Mouse (Mus musculus) colon, adult 2 months (tissue): ENCODE results near the gene Btbd35f27. TPM values are rescaled to one million over a fixed set of nuclear protein-coding genes. Genes with fewer than 3 reads are reported as not detected.

Experiments used
- polyA plus RNA-seq: library from polyadenylated mRNA; depleted of rRNA; stranded (reverse); fragments of >200 nt; gene quantifications from 2 replicates; pipeline ENCODE4 v1.2.3, GENCODE M21; 2012; rRNA removed

Gene Btbd35f27
- not detected in 2 replicates for polyA plus RNA-seq

DNA sequence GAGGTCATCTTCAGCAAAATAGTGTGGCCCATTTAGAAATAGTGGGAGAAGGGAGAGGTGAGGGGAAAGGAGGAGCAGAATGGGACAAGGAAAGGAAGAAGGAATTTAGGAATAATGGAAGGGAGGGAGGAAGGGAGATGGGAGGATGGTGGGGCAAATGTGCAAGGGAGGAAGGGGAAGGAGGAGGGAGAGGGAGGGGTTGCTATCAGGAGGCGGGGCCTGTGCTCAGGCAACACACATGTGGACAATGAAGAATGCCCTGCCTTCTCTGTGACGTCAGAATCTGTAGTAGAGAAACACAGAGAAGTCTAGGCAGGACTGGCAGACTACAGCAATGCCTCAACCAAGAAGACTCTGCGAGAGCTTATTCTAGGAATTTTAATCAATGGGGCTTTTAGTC lies at the start of gene Btbd35f27:
Btbd35f27 (plus strand) TSS at position 301 of the 400 bp plus-strand sequence.

Other genes starting within 250 kb of the Btbd35f27 start
- not detected in 2 replicates for gene Btbd35f4, start 151.6 kb upstream of the Btbd35f27 start, polyA plus RNA-seq